Mouse (Mus musculus) lung, postnatal 0 days (tissue): ENCODE measurements at regions not wholly inside any gene's neighbourhood (a gene's known extent, or its start where the extent isn't known, plus 50 kb on each side); places are given as distances from the start of the nearest gene placed in this dataset.

Experiments
- ATAC-seq: fragments of 200-750 bp; cut with Nextera tagmentation; 2 replicates; pipeline ENCODE4 v1.8.0; 2017; ENCODE audit warnings: moderate library complexity
- DNase-seq: peaks from one replicate; pipeline ENCODE4 v3.0.0-alpha.2; 2016; ENCODE audit warnings: low spot score
- H3K27ac ChIP-seq: fragments of 300-500 bp; sonication (generic); 2 replicates; pipeline ENCODE4 v1.5.1; 2014; ENCODE audit warnings: antibody characterized with exemption, mild to moderate bottlenecking, low read length, mixed read lengths
- H3K27me3 ChIP-seq: fragments of 300-500 bp; sonication (generic); replicated peaks from 2 replicates; pipeline ENCODE4 v1.6.1; 2014; ENCODE audit warnings: low read length, mixed read lengths; ENCODE audit not compliant: insufficient read depth
- H3K36me3 ChIP-seq: fragments of 300-500 bp; sonication (generic); 2 replicates; pipeline ENCODE4 v1.6.1; 2014; ENCODE audit warnings: low read length, mixed read lengths; ENCODE audit not compliant: insufficient read depth
- H3K4me1 ChIP-seq: fragments of 300-500 bp; sonication (generic); 2 replicates; pipeline ENCODE4 v1.6.1; 2014; ENCODE audit warnings: antibody characterized with exemption, low read depth, low read length, mixed read lengths; ENCODE audit not compliant: insufficient read depth
- H3K4me2 ChIP-seq: fragments of 300-500 bp; sonication (generic); replicated peaks from 2 replicates; pipeline ENCODE4 v1.6.1; 2014; ENCODE audit warnings: low read depth, mild to moderate bottlenecking, low read length, moderate library complexity, mixed read lengths
- H3K4me3 ChIP-seq: fragments of 300-500 bp; sonication (generic); 2 replicates; pipeline ENCODE4 v1.5.1; 2014; ENCODE audit warnings: low read depth, low read length
- H3K9ac ChIP-seq: fragments of 300-500 bp; sonication (generic); replicated peaks from 2 replicates; pipeline ENCODE4 v1.6.1; 2014; ENCODE audit warnings: low read depth, mild to moderate bottlenecking
- H3K9me3 ChIP-seq: fragments of 300-500 bp; sonication (generic); 2 replicates; pipeline ENCODE4 v1.6.1; 2016; ENCODE audit warnings: low read length, mixed read lengths
- CTCF ChIP-seq: IDR thresholded peaks from 2 replicates; pipeline ENCODE4 v1.5.1; 2016; ENCODE audit warnings: antibody characterized with exemption, mild to moderate bottlenecking
- EP300 ChIP-seq: IDR thresholded peaks from 2 replicates; pipeline ENCODE4 v1.6.1; 2016; ENCODE audit warnings: antibody characterized with exemption, mild to moderate bottlenecking, control low read depth
- WGBS: fragments of 180-500 bp; shearing (Covaris S2); extraction: QIAGEN DNeasy Blood & Tissue Kit; methylation state at CpG from one replicate; pipeline ENCODE4 v1.1.7; 2014; 5-methylcytosine and 5-hydroxymethylcytosine counted together

- WGBS, result 57% methylated on average over 5 of the region's 5 CpGs
- Histone ChIP-seq H3K27ac (no peak overlapping the region), H3K4me3 (no peak overlapping the region), H3K9me3 (no peaks in the 10 kb centered on the region), H3K4me2 (no peak overlapping the region), H3K9ac (no peak overlapping the region), H3K27me3 (no peaks in the 10 kb centered on the region), H3K4me1 (no peaks in the 10 kb centered on the region), H3K36me3 (no peaks in the 10 kb centered on the region)
- DNase-seq, result no peak
- TF ChIP-seq CTCF (no peak), EP300 (no peak)
- no peak for ATAC-seq
These were observed 245.1 kb downstream of the Rps24 start for GRCm38 (mm10) chr14:24731872-24732525.

- no peaks in the 10 kb centered on the region for H3K36me3 ChIP-seq
- TF ChIP-seq CTCF (no peak), EP300 (no peak)
- DNase-seq, result no peak
- no peak overlapping the region for H3K27ac ChIP-seq
- H3K4me1 ChIP-seq, result no peaks in the 10 kb centered on the region
- no peak overlapping the region for H3K4me3 ChIP-seq
- H3K4me2 ChIP-seq, result no peak overlapping the region
- H3K27me3 ChIP-seq, result no peaks in the 10 kb centered on the region
- H3K9ac ChIP-seq, result no peak overlapping the region
- no peaks in the 10 kb centered on the region for H3K9me3 ChIP-seq
- WGBS, result 81% methylated on average over 7 of the region's 7 CpGs
- no peak for ATAC-seq
These were observed 246.4 kb downstream of the Rps24 start for GRCm38 (mm10) chr14:24733326-24733725.

GRCm38 (mm10) chr14:24738869-24739268, 251.9 kb downstream of the Rps24 start:
- no peak for ATAC-seq
- Histone ChIP-seq H3K9ac (no peak overlapping the region), H3K4me3 (no peak overlapping the region), H3K9me3 (no peaks in the 10 kb centered on the region), H3K27me3 (no peaks in the 10 kb centered on the region), H3K4me1 (no peaks in the 10 kb centered on the region), H3K27ac (no peak overlapping the region), H3K36me3 (no peaks in the 10 kb centered on the region), H3K4me2 (no peak overlapping the region)
- TF ChIP-seq EP300 (no peak), CTCF (peak; percentile 60)
- peak; percentile 32 for DNase-seq

GRCm38 (mm10) chr14:24744451-24744850, 257.5 kb downstream of the Rps24 start:
- ATAC-seq, result no peak
- H3K9ac ChIP-seq, result no peak overlapping the region
- no peak overlapping the region for H3K27ac ChIP-seq
- no peaks in the 10 kb centered on the region for H3K9me3 ChIP-seq
- 75% methylated on average over 2 of the region's 2 CpGs for WGBS
- H3K4me2 ChIP-seq, result no peak overlapping the region
- TF ChIP-seq EP300 (no peak), CTCF (no peak)
- no peak overlapping the region for H3K4me3 ChIP-seq
- peaks cover 7% of the 10 kb centered on the region; the same call in 1 of the 2 replicates for H3K4me1 ChIP-seq
- H3K27me3 ChIP-seq, result no peaks in the 10 kb centered on the region
- no peak for DNase-seq
- H3K36me3 ChIP-seq, result no peaks in the 10 kb centered on the region

- 2% methylated on average over 3 of the region's 3 CpGs for WGBS
- no peak for ATAC-seq
These were observed 258.8 kb downstream of the Rps24 start for GRCm38 (mm10) chr14:24745730-24746129.

GRCm38 (mm10) chr14:24747471-24747795, 260.5 kb downstream of the Rps24 start:
- H3K4me2 ChIP-seq, result no peak overlapping the region
- WGBS, result 35% methylated on average over 4 of the region's 4 CpGs
- DNase-seq (no peak), ATAC-seq (no peak)
- no peaks in the 10 kb centered on the region for H3K27me3 ChIP-seq
- no peak overlapping the region for H3K9ac ChIP-seq
- no peaks in the 10 kb centered on the region for H3K9me3 ChIP-seq
- peak overlapping the region; percentile 82 for H3K27ac ChIP-seq
- TF ChIP-seq CTCF (no peak), EP300 (no peak)
- no peak overlapping the region for H3K4me3 ChIP-seq
- no peaks in the 10 kb centered on the region for H3K36me3 ChIP-seq
- H3K4me1 ChIP-seq, result peaks cover 7% of the 10 kb centered on the region; the same call in 1 of the 2 replicates

More at GRCm38 (mm10) chr14:24745730-24746129, 258.8 kb downstream of the Rps24 start:
- H3K27me3 ChIP-seq, result no peaks in the 10 kb centered on the region
- H3K27ac ChIP-seq, result no peak overlapping the region
- H3K4me2 ChIP-seq, result no peak overlapping the region
- H3K9me3 ChIP-seq, result no peaks in the 10 kb centered on the region
- H3K9ac ChIP-seq, result no peak overlapping the region
- peak; percentile 43 for DNase-seq
- TF ChIP-seq EP300 (0 out of 2 replicates have a peak, but pooled peaks have one; percentile 31), CTCF (no peak)
- H3K36me3 ChIP-seq, result no peaks in the 10 kb centered on the region
- H3K4me3 ChIP-seq, result no peak overlapping the region
- H3K4me1 ChIP-seq, result peaks cover 7% of the 10 kb centered on the region; the same call in 1 of the 2 replicates
